Mouse (Mus musculus) MEL (cell line): ENCODE data around the gene Polr3gl.

Experiments
- CHD1 ChIP-seq: IDR thresholded peaks from 2 replicates; pipeline ENCODE4 v1.6.1; 2012; ENCODE audit warnings: low read depth, mild to moderate bottlenecking, inconsistent platforms, low read length, improper control_type of control experiment
- CTCF ChIP-seq, 3 experiments: IDR thresholded peaks in 2 of 3; conservative IDR thresholded peaks in 1 of 3; 2 replicates each; pipeline ENCODE4 v1.5.1; 2011 to 2012; ENCODE audit warnings: low read length in 3 of 3, low read depth in 2 of 3, mild to moderate bottlenecking in 2 of 3, improper control_type of control experiment in 1 of 3, inconsistent platforms in 1 of 3, mixed read lengths in 1 of 3, moderate library complexity in 1 of 3; ENCODE audit not compliant: control insufficient read depth in 1 of 3, insufficient read depth in 1 of 3, poor library complexity in 1 of 3, severe bottlenecking in 1 of 3
- E2F4 ChIP-seq: IDR thresholded peaks from 2 replicates; pipeline ENCODE4 v1.6.1; 2011; ENCODE audit warnings: low read depth, low read length, improper control_type of control experiment, borderline replicate concordance
- ELF1 ChIP-seq: IDR thresholded peaks from 2 replicates; pipeline ENCODE4 v1.6.1; 2014; ENCODE audit warnings: low read depth, mild to moderate bottlenecking, inconsistent platforms, low read length, improper control_type of control experiment, moderate library complexity
- EP300 ChIP-seq, 2 experiments: IDR thresholded peaks; 2 replicates each; pipeline ENCODE4 v1.6.1; 2011; ENCODE audit warnings: improper control_type of control experiment in 2 of 2, low read length in 2 of 2, low read depth in 1 of 2, mild to moderate bottlenecking in 1 of 2
- MAFK ChIP-seq: IDR thresholded peaks from 2 replicates; pipeline ENCODE4 v1.6.1; 2011; ENCODE audit warnings: low read depth, mild to moderate bottlenecking, low read length, improper control_type of control experiment, borderline replicate concordance
- MYC ChIP-seq: IDR thresholded peaks from 2 replicates; pipeline ENCODE4 v1.6.1; 2011; ENCODE audit warnings: low read depth, mild to moderate bottlenecking, low read length, improper control_type of control experiment, moderate library complexity
- NRF1 ChIP-seq: IDR thresholded peaks from 2 replicates; pipeline ENCODE4 v1.6.1; 2014; ENCODE audit warnings: low read depth, mild to moderate bottlenecking, inconsistent platforms, low read length, improper control_type of control experiment, moderate library complexity; ENCODE audit not compliant: poor library complexity, insufficient read depth, severe bottlenecking
- POLR2A ChIP-seq, 2 experiments: IDR thresholded peaks; 2 replicates each; pipeline ENCODE4 v1.6.1; 2011 to 2012; ENCODE audit warnings: low read length in 2 of 2, mild to moderate bottlenecking in 2 of 2, control low read depth in 1 of 2, improper control_type of control experiment in 1 of 2, low read depth in 1 of 2, moderate library complexity in 1 of 2; ENCODE audit not compliant: control insufficient read depth in 1 of 2, insufficient read depth in 1 of 2, poor library complexity in 1 of 2
- USF1 ChIP-seq: IDR thresholded peaks from 2 replicates; pipeline ENCODE4 v1.6.1; 2014; ENCODE audit warnings: low read depth, mild to moderate bottlenecking, inconsistent platforms, low read length, improper control_type of control experiment, moderate library complexity
- USF2 ChIP-seq, 2 experiments: IDR thresholded peaks; 2 replicates each; pipeline ENCODE4 v1.6.1; 2011 to 2012; ENCODE audit warnings: improper control_type of control experiment in 2 of 2, low read length in 2 of 2, borderline replicate concordance in 1 of 2, inconsistent platforms in 1 of 2, low read depth in 1 of 2, mild to moderate bottlenecking in 1 of 2; ENCODE audit not compliant: insufficient read depth in 1 of 2
- ZNF384 ChIP-seq: IDR thresholded peaks from 2 replicates; pipeline ENCODE4 v1.6.1; 2012; ENCODE audit warnings: low read depth, mild to moderate bottlenecking, inconsistent platforms, low read length, improper control_type of control experiment

GRCm38 (mm10) chr3:96545565-96545964 is 48.4 kb downstream of the Polr3gl start:
- TF ChIP-seq E2F4 (no peak), USF1 (no peak), EP300 (IDR thresholded peaks at IDR 0.05; ENCODE audit: low read depth in 1 of 2, low read length in 2 of 2) (no peak), CTCF (IDR thresholded peaks at IDR 0.05 in 2 of 3, conservative IDR thresholded peaks at IDR 0.05 in 1 of 3; ENCODE audit: control insufficient read depth in 1 of 3, insufficient read depth in 1 of 3, low read depth in 2 of 3, low read length in 3 of 3, poor library complexity in 1 of 3, severe bottlenecking in 1 of 3) (peak; percentile 21 to 83 (median 23); a peak in 4 of 6 replicates), USF2 (IDR thresholded peaks at IDR 0.05; ENCODE audit: borderline replicate concordance in 1 of 2, insufficient read depth in 1 of 2, low read depth in 1 of 2, low read length in 2 of 2) (no peak), POLR2A (IDR thresholded peaks at IDR 0.05; ENCODE audit: control insufficient read depth in 1 of 2, insufficient read depth in 1 of 2, low read depth in 1 of 2, low read length in 2 of 2, poor library complexity in 1 of 2) (no peak), NRF1 (no peak), MYC (no peak), ELF1 (no peak), ZNF384 (no peak), CHD1 (no peak), MAFK (no peak)
